Mouse (Mus musculus) bone marrow macrophage, adult 2 months (primary cell): Measurements from ENCODE around the gene Zdhhc5. TPM values are rescaled to one million over a fixed set of nuclear protein-coding genes. Genes with fewer than 3 reads are reported as not detected.

Source experiments
- H3K27ac ChIP-seq: 2 replicates; pipeline ENCODE4 v1.5.1; 2012; ENCODE audit warnings: low read depth, low read length; ENCODE audit not compliant: insufficient read depth
- H3K4me1 ChIP-seq: 2 replicates; pipeline ENCODE4 v1.6.1; 2012; ENCODE audit warnings: low read length; ENCODE audit not compliant: control insufficient read depth, insufficient read depth
- H3K4me3 ChIP-seq: 2 replicates; pipeline ENCODE4 v1.5.1; 2012; ENCODE audit warnings: mild to moderate bottlenecking, low read length, moderate library complexity; ENCODE audit not compliant: insufficient read depth
- CTCF ChIP-seq: IDR thresholded peaks from 2 replicates; pipeline ENCODE4 v1.5.1; 2012; ENCODE audit warnings: low read depth, mild to moderate bottlenecking, low read length, moderate library complexity
- POLR2A ChIP-seq: IDR thresholded peaks from 2 replicates; pipeline ENCODE4 v1.6.1; 2012; ENCODE audit warnings: mild to moderate bottlenecking, low read depth, low read length, borderline replicate concordance
- polyA plus RNA-seq: library from polyadenylated mRNA; stranded (reverse); fragments of >200 nt; gene quantifications from 2 replicates; pipeline ENCODE4 v1.2.4, GENCODE M21; 2012; ENCODE audit not compliant: missing spikeins, insufficient read depth, insufficient read length

Gene Zdhhc5
- polyA plus RNA-seq, 1 experiment = 29.2 TPM

DNA sequence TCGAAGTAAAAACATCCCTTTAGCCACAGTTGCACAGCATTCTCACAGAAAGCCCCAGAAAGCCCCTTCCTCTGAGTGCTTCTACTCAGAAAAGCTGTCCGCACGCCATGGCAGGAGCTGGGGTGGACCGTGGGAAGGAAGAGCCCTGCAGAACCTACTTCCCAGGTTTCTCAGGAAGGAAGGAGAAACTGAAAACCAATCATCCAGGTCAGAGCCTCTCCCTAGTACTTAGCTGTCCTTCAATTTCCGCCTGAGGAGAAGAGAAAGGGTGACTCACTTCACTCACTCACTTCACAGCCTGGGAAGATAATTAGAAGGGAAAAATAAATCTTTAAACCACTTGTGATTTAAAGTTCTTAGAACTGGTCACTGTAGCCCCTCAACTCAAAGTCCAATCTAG is 10.7 kb downstream of the Zdhhc5 start:
- Histone ChIP-seq H3K4me3 (no peak overlapping the region), H3K4me1 (peaks cover 16% of the 10 kb centered on the region), H3K27ac (no peak overlapping the region)
- TF ChIP-seq CTCF = no peak
- no peak for TF ChIP-seq POLR2A

- H3K4me1 ChIP-seq = peaks cover 16% of the 10 kb centered on the region
- no peak overlapping the region for H3K27ac ChIP-seq
- TF ChIP-seq CTCF = no peak
- TF ChIP-seq POLR2A = no peak
- H3K4me3 ChIP-seq = no peak overlapping the region
These were observed 11.5 kb downstream of the Zdhhc5 start for GRCm38 (mm10) chr2:84703497-84703896.

- no peaks in the 10 kb centered on the region for H3K4me1 ChIP-seq
- no peak overlapping the region for H3K27ac ChIP-seq
- no peak for TF ChIP-seq POLR2A
- TF ChIP-seq CTCF = no peak
- no peak overlapping the region for H3K4me3 ChIP-seq
These were observed 19.8 kb downstream of the Zdhhc5 start for GRCm38 (mm10) chr2:84695007-84695695.

DNA sequence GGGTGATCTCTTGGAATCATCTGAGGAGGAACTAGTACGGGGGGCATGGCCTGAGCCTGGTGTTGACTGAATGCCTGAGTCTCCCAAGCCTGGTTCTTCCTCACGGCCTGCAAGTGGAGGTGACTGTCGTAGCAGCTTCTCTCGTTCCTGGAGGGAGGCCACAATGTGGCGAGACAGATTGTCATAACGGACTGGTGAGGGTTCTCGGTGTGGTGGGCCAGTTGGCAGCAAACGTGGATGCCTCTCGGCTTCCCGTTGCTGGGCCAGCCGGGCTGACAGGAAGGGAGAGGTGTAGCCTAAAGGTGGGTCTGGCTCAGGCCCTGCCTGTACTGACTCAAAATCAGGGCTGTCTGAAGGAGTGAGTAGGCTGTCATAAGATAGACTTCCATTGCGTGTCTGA is 24.9 kb downstream of the Zdhhc5 start:
- Histone ChIP-seq H3K4me1 (no peaks in the 10 kb centered on the region), H3K4me3 (no peak overlapping the region), H3K27ac (no peak overlapping the region)
- TF ChIP-seq CTCF (no peak), POLR2A (no peak)

- Histone ChIP-seq H3K4me3 (no peak overlapping the region), H3K4me1 (no peaks in the 10 kb centered on the region), H3K27ac (no peak overlapping the region)
- TF ChIP-seq CTCF (no peak), POLR2A (no peak)
These were observed 26.7 kb downstream of the Zdhhc5 start for GRCm38 (mm10) chr2:84688080-84688844.

- Histone ChIP-seq H3K4me1 (no peaks in the 10 kb centered on the region), H3K4me3 (no peak overlapping the region), H3K27ac (no peak overlapping the region)
- TF ChIP-seq CTCF = no peak
- TF ChIP-seq POLR2A = no peak
These were observed 32.3 kb downstream of the Zdhhc5 start for GRCm38 (mm10) chr2:84682605-84683183.

DNA sequence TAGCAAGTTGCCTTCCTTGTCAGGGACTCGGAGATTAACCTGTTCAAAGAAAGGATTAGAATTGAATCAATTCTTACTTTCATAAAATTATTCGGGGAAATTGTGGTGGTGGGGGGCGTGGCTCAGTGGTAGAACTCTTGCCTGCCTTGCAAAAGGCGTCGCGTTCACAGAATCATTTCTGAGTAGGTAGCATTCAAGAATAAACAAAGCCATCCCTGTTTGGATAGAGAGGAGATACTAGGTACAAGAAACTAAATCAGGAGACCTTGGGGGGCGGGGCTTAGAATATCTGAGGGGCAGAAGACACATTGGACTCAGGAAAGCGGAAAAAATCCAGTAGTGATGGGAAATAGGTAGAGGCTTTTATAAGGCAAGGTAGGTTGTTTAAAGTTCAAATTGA is 36.0 kb downstream of the Zdhhc5 start, which contains the start of gene Tmx2:
Gene Tmx2, minus strand, starts transcription at position 125 of the 400 bp plus-strand sequence.
- peaks cover 6% of the 10 kb centered on the region for H3K4me1 ChIP-seq
- H3K4me3 ChIP-seq = peak within 1 kb of the TSS; percentile 98
- no peak for TF ChIP-seq CTCF
- no peak for TF ChIP-seq POLR2A
- H3K27ac ChIP-seq = peak within 1 kb of the TSS; percentile 18; the same call in 1 of the 2 replicates

- Histone ChIP-seq H3K4me1 (peaks cover 6% of the 10 kb centered on the region), H3K27ac (peak within 1 kb of the TSS; percentile 36), H3K4me3 (peak within 1 kb of the TSS; percentile 98)
- TF ChIP-seq POLR2A = no peak
- no peak for TF ChIP-seq CTCF
These were observed 36.8 kb downstream of the Zdhhc5 start, which contains the start of the genes Gm28635 and Med19 for GRCm38 (mm10) chr2:84677968-84678880. Gene Gm28635 (minus strand): TSS chr2:84678041. Gene Med19 (plus strand): TSS chr2:84678402.
